Mouse (Mus musculus) CH12F3 (cell line): ENCODE measurements around the gene A530084C06Rik.

Experiments used
- in situ Hi-C: fragments of 300-500 bp; cut with MboI; formaldehyde crosslinking; loops from 2 replicates; pipeline ENCODE4 v1.14.3; 2020; ENCODE audit warnings: low sequenced_read_pairs

Gene A530084C06Rik

GRCm38 (mm10) chr13:31546784-31547183 lies 12.3 kb downstream of the A530084C06Rik start:
- in situ Hi-C loops = no loop called here

DNA sequence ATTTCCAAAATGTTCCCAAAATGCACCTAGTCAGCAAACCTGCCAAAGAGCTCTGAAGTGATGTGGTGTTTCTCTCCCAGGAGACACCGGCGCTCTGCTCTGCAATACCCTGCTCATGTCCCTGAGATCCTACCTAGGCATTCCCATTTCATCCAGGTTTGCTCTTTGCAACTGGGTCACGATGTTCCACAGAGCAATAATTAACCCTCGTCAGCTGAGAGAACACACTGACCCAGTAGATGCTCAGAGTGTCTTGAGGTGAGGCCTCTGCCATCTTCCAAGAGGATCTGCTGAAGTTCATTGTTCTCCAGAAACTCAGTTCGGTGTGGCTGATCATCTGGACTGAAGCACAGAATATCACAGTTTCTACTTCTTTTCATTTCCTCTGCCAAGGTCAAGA lies 16.1 kb downstream of the A530084C06Rik start:
- in situ Hi-C loops = no loop called here

DNA sequence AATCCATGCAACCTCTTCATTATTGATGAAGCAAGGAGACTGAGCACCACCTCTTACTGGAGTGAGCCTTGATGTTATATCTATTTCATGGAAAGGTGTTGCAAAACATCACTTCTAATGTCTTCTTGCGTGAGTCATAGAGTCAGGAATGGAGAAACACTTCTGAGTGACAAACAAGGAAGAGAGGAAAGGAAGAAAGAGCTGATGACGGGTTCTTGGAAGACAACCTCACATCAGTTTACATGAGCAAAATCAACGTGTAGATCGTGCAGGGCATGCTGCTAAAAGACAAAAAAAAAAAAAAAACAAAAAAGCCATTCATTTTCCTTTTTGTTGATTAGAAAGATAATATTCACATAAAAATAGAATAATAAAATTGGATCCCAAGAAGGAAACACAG lies 24.4 kb downstream of the A530084C06Rik start:
- in situ Hi-C loops = no loop called here

DNA sequence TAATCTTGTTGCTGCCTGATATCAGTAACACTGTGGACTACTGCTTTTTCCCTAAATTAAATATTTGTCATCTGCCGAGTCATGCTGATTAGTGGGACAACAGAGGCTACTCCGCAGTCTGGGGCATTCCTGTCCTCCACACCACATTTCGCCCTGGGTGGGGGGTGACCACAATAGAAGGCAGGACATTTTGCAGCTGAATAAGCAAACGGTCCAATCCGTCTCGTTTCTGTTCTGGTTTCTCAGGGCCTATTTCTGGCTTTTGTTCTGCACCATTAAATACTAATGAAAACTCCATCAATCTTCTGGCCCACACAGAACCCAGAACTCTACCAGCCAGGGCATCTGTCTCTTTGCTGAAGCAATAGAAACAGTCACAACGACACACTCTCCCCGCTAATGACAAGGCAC lies 27.5 kb downstream of the A530084C06Rik start:
- in situ Hi-C loops = no loop called here

DNA sequence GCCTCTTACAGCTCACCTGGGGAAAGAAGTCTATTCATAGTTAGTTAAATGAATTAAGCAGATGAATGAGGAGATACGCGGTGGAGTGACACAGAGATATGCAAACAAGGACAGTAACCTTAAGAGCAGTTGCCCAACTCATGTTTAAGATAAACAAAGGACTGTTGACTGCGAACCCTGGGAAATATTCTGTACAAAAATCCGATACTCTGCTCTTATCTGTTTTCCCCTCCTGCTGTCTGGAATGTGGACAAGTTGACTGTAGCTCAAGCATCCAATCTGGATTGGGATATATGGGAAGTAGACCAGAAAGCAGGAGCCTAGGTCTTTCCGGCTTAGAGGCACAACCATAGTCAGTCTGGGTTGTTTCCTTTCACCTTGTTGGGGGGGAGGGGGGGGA lies 27.9 kb downstream of the A530084C06Rik start:
- in situ Hi-C loops = no loop called here

GRCm38 (mm10) chr13:31524976-31525375 lies 34.2 kb downstream of the A530084C06Rik start:
- in situ Hi-C loops = no loop called here

DNA sequence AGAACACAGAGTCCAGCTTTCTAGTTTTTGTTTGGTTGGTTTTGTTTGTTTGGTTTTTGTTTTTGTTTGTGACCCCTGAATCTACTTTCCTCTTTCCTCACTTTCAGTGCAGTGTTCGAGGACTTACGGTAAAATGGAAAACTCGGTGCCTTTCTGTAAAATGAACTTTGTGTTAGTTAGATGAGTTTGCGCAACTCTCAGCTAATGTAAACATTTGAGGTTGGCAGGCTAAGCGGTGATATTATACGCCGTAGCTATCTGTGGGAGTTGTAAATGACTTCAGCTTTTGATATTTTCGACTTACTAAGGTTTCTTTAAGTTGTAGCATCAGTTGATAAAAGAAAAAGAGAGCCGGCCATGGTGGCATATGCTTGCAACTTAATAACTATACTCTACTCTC lies 40.2 kb downstream of the A530084C06Rik start:
- in situ Hi-C loops = no loop called here

GRCm38 (mm10) chr13:31518411-31518886 lies 40.7 kb downstream of the A530084C06Rik start:
- in situ Hi-C loops = no loop called here

- in situ Hi-C loops = no loop called here
Observed at GRCm38 (mm10) chr13:31515261-31515660, 43.9 kb downstream of the A530084C06Rik start.

- in situ Hi-C loops = no loop called here
Observed at GRCm38 (mm10) chr13:31506494-31507167, 52.5 kb downstream of the A530084C06Rik start.
